Mouse (Mus musculus) thymus, adult 2 months (tissue): ENCODE data around the gene Chst8. TPM values are rescaled to one million over a fixed set of nuclear protein-coding genes. Genes with fewer than 3 reads are reported as not detected.

Source experiments
- DNase-seq: peaks from one replicate; pipeline ENCODE4 v3.0.0; 2021
- H3K27ac ChIP-seq: fragments of 200-500 bp; 2 replicates; pipeline ENCODE4 v1.5.1; 2012; ENCODE audit warnings: low read length, control low read depth; ENCODE audit not compliant: control insufficient read depth, insufficient read depth
- H3K27me3 ChIP-seq: fragments of 200-500 bp; 2 replicates; pipeline ENCODE4 v1.6.1; 2012; ENCODE audit warnings: mild to moderate bottlenecking, low read length, moderate library complexity, mixed read lengths; ENCODE audit not compliant: control insufficient read depth, insufficient read depth
- H3K36me3 ChIP-seq: fragments of 200-500 bp; 2 replicates; pipeline ENCODE4 v1.6.1; 2012; ENCODE audit warnings: mild to moderate bottlenecking, low read length, moderate library complexity; ENCODE audit not compliant: control insufficient read depth, insufficient read depth
- H3K4me1 ChIP-seq: fragments of 200-500 bp; replicated peaks from 2 replicates; pipeline ENCODE4 v1.6.1; 2012; ENCODE audit warnings: low read length; ENCODE audit not compliant: control insufficient read depth, insufficient read depth
- H3K4me3 ChIP-seq: fragments of 200-500 bp; 2 replicates; pipeline ENCODE4 v1.5.1; 2012; ENCODE audit warnings: mild to moderate bottlenecking, low read length, control low read depth, moderate library complexity; ENCODE audit not compliant: control insufficient read depth, insufficient read depth
- CTCF ChIP-seq: fragments of 200-500 bp; IDR thresholded peaks from 2 replicates; pipeline ENCODE4 v1.5.1; 2012; ENCODE audit warnings: mild to moderate bottlenecking, control low read depth, low read length, moderate library complexity, borderline replicate concordance; ENCODE audit not compliant: control insufficient read depth, poor library complexity, insufficient read depth; ENCODE audit errors: extremely low read depth
- POLR2A ChIP-seq: fragments of 200-500 bp; IDR thresholded peaks from 2 replicates; pipeline ENCODE4 v1.6.1; 2012; ENCODE audit warnings: mild to moderate bottlenecking, low read length, control low read depth, moderate library complexity; ENCODE audit not compliant: control insufficient read depth, poor library complexity, insufficient read depth; ENCODE audit errors: extremely low read depth
- WGBS: fragments of 180-500 bp; shearing (Covaris S2); methylation state at CpG from one replicate; pipeline ENCODE4 v1.1.7; 2018; 5-methylcytosine and 5-hydroxymethylcytosine counted together
- polyA plus RNA-seq: library from polyadenylated mRNA; depleted of rRNA; stranded (reverse); fragments of >200 nt; gene quantifications from 2 replicates; pipeline ENCODE4 v1.2.3, GENCODE M21; 2012

Chst8 gene
- polyA plus RNA-seq, 1 experiment, result 6.3 TPM

DNA sequence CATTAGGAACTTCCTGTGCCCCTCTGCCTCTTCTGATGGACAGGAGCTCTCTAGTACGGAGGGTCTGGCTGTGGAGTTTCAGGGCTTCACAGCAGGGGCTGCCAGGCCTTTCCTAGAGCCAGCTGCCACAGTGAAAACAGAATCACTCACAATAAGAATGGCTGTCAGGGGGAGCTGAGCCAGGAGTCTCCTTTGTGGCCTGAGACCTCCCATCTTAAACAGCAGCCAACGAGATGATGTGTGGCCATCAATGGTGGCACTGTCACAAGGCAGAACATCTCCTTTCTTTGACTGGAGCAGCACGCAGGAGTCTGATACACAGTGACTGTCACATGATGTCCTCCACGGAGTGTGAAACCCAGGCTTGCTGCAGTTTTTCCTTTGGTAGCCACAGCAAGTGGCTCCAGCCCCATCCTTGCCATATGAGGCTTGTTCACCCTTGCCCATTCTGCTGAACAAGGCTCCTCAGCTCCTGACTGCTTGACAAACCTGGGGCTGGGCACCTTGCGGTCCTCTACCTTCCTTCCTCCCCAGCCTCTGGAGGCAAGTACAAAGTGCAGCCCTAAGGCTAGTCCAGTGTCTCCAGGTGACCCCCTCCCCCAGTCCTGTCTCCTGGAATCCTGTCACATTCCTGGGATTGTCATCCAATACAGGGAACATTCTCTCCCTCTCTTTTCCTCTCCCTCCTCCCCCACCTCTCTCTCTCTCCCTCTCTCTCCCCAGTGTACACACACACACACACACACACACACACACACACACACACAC is 91.4 kb downstream of the Chst8 start:
- TF ChIP-seq POLR2A (no peak), CTCF (no peak)
- Histone ChIP-seq H3K4me1 (no peaks in the 10 kb centered on the region), H3K27ac (no peak overlapping the region), H3K27me3 (no peaks in the 10 kb centered on the region), H3K4me3 (no peak overlapping the region), H3K36me3 (no peaks in the 10 kb centered on the region)
- DNase-seq, result no peak
- 71% methylated on average over 5 of the region's 5 CpGs for WGBS

DNA sequence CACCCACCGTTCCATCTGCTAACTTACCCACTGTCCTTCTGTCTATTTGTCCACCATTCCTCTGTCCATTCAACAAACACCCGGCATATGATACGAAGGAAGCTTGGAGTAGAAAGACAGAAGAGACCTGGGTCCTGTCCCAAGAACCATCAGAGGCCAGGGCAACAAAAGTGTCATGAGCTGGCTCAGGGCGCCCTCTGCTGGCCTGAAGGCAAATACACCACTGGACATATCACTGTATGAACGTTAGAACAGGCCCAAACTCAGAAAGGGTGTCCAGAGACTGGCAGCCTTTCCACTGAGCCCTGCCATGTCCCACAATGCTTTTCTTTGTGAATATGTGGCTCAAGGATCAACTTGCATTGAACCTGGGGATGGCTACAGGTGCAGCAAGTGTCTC is 92.9 kb downstream of the Chst8 start:
- DNase-seq, result peak; percentile 8
- TF ChIP-seq CTCF (peak; percentile 43; the same call in 1 of the 2 replicates), POLR2A (no peak)
- no peaks in the 10 kb centered on the region for H3K4me1 ChIP-seq
- no peak overlapping the region for H3K27ac ChIP-seq
- 43% methylated on average over 5 of the region's 5 CpGs for WGBS
- H3K27me3 ChIP-seq, result no peaks in the 10 kb centered on the region
- H3K36me3 ChIP-seq, result no peaks in the 10 kb centered on the region
- H3K4me3 ChIP-seq, result no peak overlapping the region

DNA sequence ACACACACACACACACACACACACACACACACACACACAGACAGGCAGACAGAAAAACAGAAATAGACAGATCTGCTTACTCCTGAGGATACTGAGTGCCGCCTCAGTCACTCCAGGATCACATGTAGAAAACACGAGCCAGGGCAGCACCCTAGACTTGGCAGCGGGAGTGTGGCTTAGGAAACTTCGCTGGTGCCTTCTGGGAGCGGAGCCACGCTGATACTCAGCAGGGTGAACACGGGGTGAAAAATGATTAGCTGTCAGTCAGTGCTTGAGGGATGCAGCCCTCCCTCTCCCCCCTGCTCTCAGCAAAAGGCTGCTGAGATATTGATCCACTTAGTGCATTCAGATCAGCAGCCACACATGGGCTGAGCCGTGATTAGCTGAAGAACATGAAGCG is 93.9 kb downstream of the Chst8 start:
- Histone ChIP-seq H3K27ac (no peak overlapping the region), H3K4me3 (no peak overlapping the region), H3K36me3 (no peaks in the 10 kb centered on the region), H3K4me1 (no peaks in the 10 kb centered on the region), H3K27me3 (no peaks in the 10 kb centered on the region)
- TF ChIP-seq POLR2A (no peak), CTCF (no peak)
- 77% methylated on average over 9 of the region's 9 CpGs for WGBS
- DNase-seq, result no peak

DNA sequence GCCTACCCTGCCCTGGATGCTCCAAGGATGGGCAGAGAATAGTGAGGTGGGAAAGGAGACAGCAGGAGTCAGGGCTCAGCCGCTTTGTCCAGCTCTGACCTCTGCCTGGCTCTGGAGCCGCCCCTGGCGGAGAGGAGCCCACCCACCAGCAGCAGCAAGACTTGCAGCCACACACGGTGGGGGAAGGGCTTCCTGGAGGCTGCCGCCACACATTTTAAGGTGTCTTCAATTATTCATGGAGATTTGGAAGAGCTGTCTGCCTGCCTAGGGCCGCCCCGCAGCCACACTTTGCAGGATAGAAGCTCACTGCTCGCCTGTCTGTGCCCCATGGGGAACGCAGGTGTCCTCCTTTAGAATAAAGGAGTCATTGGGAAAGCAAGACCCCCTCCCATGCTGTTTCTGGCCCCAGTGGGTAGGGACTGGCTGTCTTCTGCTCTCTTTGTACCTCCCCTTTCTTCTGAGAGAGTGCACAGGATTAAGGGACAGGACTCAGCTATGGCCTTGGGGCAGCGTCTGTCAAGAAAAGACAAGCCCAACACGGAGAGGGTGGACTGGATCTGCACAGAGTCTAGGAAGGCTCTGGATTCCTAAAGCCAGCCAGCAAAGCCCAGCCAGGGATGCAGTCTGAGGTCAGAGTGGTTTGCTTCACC is 95.2 kb downstream of the Chst8 start:
- H3K4me3 ChIP-seq, result no peak overlapping the region
- H3K4me1 ChIP-seq, result no peaks in the 10 kb centered on the region
- H3K27ac ChIP-seq, result no peak overlapping the region
- H3K36me3 ChIP-seq, result no peaks in the 10 kb centered on the region
- H3K27me3 ChIP-seq, result no peaks in the 10 kb centered on the region
- TF ChIP-seq POLR2A, result no peak
- TF ChIP-seq CTCF, result no peak
- 27% methylated on average over 11 of the region's 11 CpGs for WGBS
- no peak for DNase-seq

DNA sequence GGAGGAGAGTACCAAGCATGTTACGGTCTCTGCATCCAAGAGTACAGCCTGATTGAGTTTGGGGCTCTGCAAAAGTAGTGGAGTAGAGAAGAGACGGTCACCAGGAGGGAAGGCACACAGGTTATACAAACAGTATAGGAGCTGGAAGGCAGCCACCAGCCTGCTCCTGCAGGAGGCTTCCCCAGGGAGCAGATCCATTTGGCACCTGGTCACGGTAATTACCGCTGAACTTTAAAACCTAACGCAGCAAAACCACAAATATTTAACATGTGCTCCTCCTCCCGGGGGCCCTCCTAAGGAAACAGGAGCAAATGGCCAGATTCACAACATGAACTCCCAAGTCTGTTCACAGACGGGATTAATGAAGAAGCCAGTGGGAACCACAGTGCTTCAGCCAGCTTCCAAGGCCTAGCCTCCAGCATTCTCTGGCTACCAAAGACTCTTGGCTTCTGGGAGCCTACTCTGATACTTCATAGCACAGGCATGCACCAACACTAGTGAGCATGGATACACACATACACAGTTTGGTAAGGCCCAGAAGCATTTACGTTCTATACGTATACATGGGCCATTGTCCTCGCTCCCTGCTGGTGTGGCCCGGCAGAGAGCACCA is 97.6 kb downstream of the Chst8 start:
- H3K27me3 ChIP-seq, result no peaks in the 10 kb centered on the region
- H3K4me1 ChIP-seq, result no peaks in the 10 kb centered on the region
- H3K27ac ChIP-seq, result no peak overlapping the region
- no peak overlapping the region for H3K4me3 ChIP-seq
- H3K36me3 ChIP-seq, result no peaks in the 10 kb centered on the region
- no peak for DNase-seq
- 61% methylated on average over 11 of the region's 11 CpGs for WGBS
- no peak for TF ChIP-seq POLR2A
- TF ChIP-seq CTCF, result no peak

DNA sequence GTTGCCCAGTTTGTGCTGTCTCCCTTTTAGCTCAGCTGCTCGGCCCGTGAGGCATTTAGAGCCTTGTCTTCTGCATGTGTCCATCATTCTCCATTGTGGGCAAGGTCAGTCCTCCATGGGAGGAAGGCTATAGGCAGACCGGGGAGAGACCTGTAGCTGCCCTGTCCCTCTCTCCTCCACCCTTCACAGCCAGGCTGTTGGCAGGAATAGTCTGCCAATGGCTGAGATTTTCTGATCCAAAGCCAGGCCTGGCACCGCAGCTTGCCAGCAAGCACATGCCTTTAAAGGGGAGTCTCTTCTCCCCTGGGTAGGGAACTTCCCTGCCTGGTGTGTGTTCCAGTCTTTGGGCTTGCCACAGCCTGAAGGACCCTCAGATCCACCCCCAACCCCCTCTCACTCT is 103.4 kb downstream of the Chst8 start:
- Histone ChIP-seq H3K4me1 (no peaks in the 10 kb centered on the region), H3K4me3 (no peak overlapping the region), H3K27me3 (no peaks in the 10 kb centered on the region), H3K27ac (no peak overlapping the region), H3K36me3 (no peaks in the 10 kb centered on the region)
- 99% methylated on average over 4 of the region's 4 CpGs for WGBS
- no peak for TF ChIP-seq POLR2A
- no peak for TF ChIP-seq CTCF
- no peak for DNase-seq
